Mouse (Mus musculus) megakaryocyte, adult 5-6 weeks (primary cell): ENCODE results near the gene Arhgap5. TPM values are rescaled to one million over a fixed set of nuclear protein-coding genes. Genes with fewer than 3 reads are reported as not detected.
"Not testable (repeated sequence)": the region's sequence is repeated elsewhere in the genome, so short reads cannot be mapped to it uniquely, and the experiment has no call there.

Experiments
- ATAC-seq: 2 replicates; pipeline ENCODE4 v1.8.0; 2016; ENCODE audit warnings: mild to moderate bottlenecking, inconsistent platforms; ENCODE audit not compliant: poor library complexity, severe bottlenecking
- total RNA-seq, 2 experiments: library from RNA; stranded (forward) in 1 of 2; stranded (reverse) in 1 of 2; fragments of 153-499, 151-499 nt in 1 of 2; fragments of 221-1000, 200-1000 nt in 1 of 2; gene quantifications; 2 replicates each; pipeline versions ENCODE4 v1.2.3 to v1.2.4; 2015 to 2017

The Arhgap5 gene
- total RNA-seq, 2 experiments from 2014 or later, result 12.8 to 14.8 TPM

DNA sequence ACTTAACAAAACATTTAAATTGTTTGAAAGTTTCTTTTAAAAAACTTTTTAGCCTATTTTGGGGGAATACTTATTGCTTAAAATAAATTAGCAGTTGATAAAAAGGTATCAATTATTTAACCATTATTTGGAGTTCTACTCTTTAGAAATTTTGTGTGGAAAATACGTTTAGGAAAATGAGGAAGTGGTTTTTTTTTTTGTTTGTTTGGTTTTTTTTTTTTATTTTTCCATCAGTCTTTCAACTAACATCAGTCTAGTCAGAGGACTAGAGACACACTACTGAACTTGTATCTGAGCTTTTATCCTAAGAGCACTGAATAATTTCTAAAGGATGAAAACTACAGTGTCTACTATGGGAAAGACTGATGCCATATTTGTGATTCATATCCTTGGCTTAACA, 21.7 kb downstream of the Arhgap5 start:
- no peak for ATAC-seq

- ATAC-seq, result no peak
Observed at GRCm38 (mm10) chr12:52529740-52530139, 26.0 kb downstream of the Arhgap5 start.

- ATAC-seq, result peak; percentile 57; the same call in 1 of the 2 replicates
Observed at GRCm38 (mm10) chr12:52541294-52541693, 37.5 kb downstream of the Arhgap5 start.

- no peak for ATAC-seq
Observed at GRCm38 (mm10) chr12:52544532-52544931, 40.8 kb downstream of the Arhgap5 start.

DNA sequence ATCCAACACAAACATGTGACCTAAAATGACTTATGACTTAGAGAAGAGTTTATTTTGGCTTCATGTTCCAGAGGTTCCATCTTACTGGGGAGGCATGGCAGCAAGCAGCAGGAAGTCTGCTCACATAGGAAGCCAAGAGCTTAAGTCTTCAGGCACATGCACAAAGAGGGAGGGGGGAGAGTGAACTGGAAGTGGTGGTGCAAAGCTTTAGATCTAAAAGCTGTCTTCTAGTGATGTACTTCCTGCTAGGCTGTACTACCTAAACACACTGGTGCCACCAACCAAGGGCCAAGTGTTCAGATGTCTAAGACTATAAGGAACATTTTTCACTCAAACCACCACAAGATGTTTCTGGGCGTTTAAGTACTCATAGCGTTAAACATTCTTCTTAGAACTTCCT, 48.3 kb downstream of the Arhgap5 start:
- ATAC-seq, result no peak

- no peak for ATAC-seq
Observed at GRCm38 (mm10) chr12:52555188-52555876, 51.6 kb downstream of the Arhgap5 start.

- no peak for ATAC-seq
Observed at GRCm38 (mm10) chr12:52565654-52566053, 61.9 kb downstream of the Arhgap5 start.

DNA sequence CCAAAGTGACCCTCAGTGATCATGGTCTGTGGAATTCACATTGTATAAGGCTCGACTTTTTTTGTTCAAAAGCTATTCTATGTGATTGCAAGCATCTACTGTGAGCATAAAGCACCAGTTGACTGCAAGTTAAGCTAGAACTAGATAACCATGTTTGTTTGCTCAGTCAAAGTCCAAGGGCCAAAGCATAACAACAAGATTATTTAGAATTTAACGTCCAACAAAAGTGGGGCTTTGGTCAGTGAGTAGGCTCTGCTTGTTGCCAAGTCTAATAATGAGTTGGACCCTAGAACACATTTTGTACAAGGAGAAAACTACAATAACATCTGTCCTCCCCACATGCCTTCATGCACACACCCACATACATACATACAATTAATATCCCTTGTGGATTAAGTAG, 69.6 kb downstream of the Arhgap5 start:
- no peak for ATAC-seq

DNA sequence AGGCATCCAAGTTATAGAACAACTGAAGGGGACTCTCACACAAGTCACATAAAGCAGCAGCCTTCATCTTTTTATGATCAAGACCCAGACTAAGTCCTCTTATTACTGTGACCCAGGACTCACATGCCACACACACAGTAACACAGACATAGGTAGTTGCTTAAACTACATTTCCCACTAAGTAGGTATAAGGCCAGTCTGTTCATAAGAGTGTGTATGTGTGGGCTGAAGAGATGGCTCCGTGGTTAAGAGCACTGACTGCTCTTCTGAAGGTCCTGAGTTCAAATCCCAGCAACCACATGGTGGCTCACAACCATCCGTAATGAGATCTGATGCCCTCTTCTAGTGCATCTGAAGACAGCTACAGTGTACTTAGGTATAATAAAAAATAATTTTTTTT, 82.7 kb downstream of the Arhgap5 start:
- ATAC-seq, result not testable (repeated sequence)

DNA sequence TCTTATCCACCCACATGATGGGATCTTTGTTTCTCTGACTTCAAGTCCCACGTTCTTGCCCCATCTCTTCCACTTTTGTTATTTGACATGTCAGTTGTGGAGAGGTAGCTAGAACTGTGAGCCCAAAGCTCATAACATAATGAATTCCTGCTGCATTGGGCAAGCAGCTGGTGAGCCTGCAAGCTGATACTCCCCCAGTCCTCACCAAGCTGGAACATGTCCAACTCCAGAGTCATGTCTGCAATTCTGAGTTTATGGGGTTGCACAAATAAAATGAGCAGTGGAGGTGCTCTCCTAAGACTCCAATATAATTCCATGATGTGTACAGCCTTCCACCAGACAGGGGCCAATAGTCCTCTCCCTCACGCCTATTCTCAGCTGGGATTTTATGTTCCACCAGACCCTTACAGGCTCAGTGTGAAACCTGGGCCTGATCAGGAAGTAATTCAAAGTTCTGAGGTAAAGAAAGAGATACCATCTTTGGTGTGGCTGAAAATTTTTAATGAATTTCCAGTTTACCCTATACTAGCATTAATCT, 83.8 kb downstream of the Arhgap5 start:
- no peak for ATAC-seq

- ATAC-seq, result no peak
Observed at GRCm38 (mm10) chr12:52595389-52596185, 91.8 kb downstream of the Arhgap5 start.

- no peak for ATAC-seq
Observed at GRCm38 (mm10) chr12:52602471-52602870, 98.7 kb downstream of the Arhgap5 start.

GRCm38 (mm10) chr12:52602883-52603694, 99.3 kb downstream of the Arhgap5 start:
- ATAC-seq, result peak; percentile 78

DNA sequence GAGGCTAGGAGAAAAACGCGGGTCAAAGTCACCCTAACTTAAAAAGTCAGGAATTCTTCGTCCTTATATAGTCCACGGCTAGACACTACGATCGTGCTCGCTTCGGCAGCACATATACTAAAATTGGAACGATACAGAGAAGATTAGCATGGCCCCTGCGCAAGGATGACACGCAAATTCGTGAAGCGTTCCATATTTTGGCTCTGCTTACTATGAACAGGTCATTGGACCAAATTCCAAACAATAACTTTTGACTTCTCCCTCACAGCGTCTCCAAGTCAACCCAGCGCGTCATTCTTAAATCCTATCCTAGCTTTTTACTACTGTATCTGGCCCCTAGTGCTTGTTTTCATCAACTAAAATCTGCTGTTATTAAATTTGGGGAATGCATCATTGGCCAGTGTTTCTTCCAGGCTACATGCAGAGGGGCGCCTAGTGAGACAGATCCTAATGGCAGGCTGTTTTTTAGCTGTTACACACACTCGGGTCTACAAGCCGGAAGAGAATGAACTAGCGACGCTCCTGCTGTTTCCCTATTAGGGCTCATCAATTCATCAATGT, 100.0 kb downstream of the Arhgap5 start:
- peak; percentile 23 for ATAC-seq

DNA sequence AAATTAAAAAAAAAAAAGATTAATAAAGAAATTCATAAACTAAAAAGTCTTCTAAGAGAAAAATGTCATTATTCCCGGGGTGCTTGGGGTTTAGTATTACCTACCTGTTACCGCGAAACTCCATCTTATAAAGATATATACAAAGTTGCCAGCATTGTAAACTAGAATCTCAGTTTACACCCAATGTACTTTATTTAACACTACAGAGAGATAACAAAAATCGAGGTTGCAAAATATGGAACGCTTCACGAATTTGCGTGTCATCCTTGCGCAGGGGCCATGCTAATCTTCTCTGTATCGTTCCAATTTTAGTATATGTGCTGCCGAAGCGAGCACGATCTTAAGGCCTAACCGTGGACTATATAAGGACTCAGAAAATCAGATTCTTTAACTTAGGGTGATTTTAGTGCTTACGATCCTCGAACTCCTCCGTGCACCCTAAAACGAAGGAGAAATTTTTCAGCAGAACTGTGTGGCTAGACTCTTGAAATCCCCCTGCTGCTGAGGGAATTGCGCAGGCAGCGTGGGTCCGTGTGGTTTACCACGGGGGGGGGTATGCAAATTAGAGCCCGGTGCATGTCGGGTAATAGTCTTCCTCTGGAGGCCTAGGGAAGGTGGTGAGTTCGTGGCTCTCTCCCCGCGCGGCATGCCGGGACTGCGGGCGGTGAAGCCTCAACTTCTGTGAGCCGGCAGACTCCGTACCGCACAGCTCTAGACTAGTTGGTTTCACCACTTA, 100.7 kb downstream of the Arhgap5 start:
- ATAC-seq, result peak; percentile 83

GRCm38 (mm10) chr12:52604992-52605652, 101.3 kb downstream of the Arhgap5 start:
- no peak for ATAC-seq

DNA sequence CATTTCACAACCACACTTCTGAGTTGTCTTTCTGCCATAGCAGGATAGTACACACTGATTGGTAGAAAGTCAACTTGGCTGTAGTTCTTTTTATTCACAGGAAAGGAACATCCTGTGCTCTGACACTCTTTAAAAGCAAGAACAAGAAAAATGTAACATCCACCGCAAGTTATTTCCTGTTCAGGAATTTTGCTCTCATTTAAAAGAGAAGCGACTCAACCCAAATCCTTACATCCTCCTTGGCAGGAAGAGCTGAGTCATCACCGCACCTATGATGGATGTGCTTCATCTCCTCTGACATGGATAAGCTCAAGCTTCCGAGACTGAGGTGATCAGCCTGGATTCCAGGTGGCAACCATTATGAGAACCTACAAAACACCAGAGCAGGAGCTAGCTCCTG, 103.6 kb downstream of the Arhgap5 start:
- ATAC-seq, result no peak

- ATAC-seq, result no peak
Observed at GRCm38 (mm10) chr12:52615703-52616102, 111.9 kb downstream of the Arhgap5 start.

DNA sequence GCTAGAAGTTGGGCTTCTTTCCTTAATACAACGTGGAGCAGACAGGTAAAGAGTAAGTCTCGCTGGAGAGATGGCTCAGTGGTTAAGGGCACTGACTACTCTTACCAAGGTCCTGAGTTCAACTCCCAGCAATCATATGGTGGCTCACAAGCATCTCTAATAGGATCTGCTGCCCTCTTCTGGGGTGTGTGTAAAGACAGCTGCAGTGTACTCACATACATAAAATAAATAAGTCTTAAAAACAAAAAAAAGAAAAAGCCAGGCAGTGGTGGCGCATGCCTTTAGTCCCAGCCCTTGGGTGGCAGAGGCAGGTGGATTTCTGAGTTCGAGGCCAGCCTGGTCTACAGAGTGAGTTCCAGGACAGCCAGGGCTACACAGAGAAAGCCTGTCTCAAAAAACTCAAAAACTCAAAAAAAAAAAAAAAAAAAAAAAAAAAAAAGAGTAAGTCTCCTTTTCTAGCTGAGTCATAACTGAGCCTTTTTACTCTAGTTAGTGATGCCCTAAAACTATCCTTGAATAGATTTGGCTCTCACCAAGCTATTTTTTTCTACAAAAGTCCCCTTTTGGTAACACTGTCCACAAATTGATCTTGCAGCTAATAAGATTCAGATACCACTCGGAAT, 114.8 kb downstream of the Arhgap5 start:
- peak; percentile 27; the same call in 1 of the 2 replicates for ATAC-seq
